Comparison of ENCODE assay signal across 11 mouse cellular contexts in the genomic region with DNA sequence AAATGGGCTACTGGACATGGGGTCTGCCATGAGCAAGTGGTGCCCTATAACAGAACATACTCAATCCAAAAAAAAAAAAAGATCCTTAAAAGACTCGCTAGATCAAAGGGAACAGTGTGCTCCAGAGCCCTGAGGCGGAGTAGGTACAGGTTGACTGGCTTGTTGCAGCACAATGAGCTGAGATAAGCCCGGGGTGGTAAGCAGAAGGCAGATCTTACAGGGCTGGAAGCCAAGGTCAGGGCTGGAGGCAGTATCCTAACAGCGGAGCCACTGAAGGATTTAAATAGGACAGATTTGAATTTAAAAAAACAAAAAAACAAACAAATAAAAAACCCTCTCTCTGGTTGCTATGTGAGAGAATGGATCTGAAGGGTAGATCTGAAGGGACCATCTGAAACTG. TPM values are rescaled to one million over a fixed set of nuclear protein-coding genes. Genes with fewer than 3 reads are reported as not detected.
DNase-seq lines count a peak whose midpoint lies in the region; TF ChIP-seq lines count a peak whose summit lies in the region.
"Had no signal": no experiment of that assay in that cellular context is flagged by ENCODE, and none has a peak within 500 bp of the region (broad histone marks: within the 10 kb centered on the region; RNA-seq: fewer than 3 reads in every experiment).

No protein-coding gene starts in this region.

- intact Hi-C loops in heart, postnatal 14 days (cut with DNase I) = no loop called here

- 41% methylated on average over 4 of the region's 4 CpGs for WGBS in lung, adult 2 months

- DNase-seq in lung, adult 18-20 months = peak; percentile 34 to 62
- DNase-seq in lung, adult 2 months = no peak
- peak; percentile 26 to 42 for DNase-seq in cerebellum, postnatal 10 days
- peak; percentile 11 to 14 for DNase-seq in heart, postnatal 14 days
- peak; percentile 54 for DNase-seq in testis, postnatal 10 days (ENCODE audit: low spot score)
- no peak for DNase-seq in gastrocnemius, postnatal 10 days
- DNase-seq in layer of hippocampus, adult 11-12 months (ENCODE audit: low spot score) = no peak
- DNase-seq: thymus, postnatal 4 days had no signal

- no peaks in the 10 kb centered on the region; the same call in 1 of the 2 replicates for H3K4me1 ChIP-seq in lung, adult 2 months (ENCODE audit: control insufficient read depth, insufficient read depth, low read length)
- H3K4me1 ChIP-seq: liver, embryonic 15.5 days had no signal

- no peak for TF ChIP-seq POLR2A in lung, adult 2 months (IDR thresholded peaks at IDR 0.05; ENCODE audit: borderline replicate concordance, extremely low read depth, low read depth, low read length)

- no peak for TF ChIP-seq CTCF in lung, adult 2 months (IDR thresholded peaks at IDR 0.05; ENCODE audit: insufficient read depth, low read length)

- no peak overlapping the region for H3K4me3 ChIP-seq in lung, adult 2 months (replicated peaks; ENCODE audit: extremely low read depth, low read depth, low read length)
- H3K4me3 ChIP-seq: embryonic facial prominence, embryonic 15.5 days; layer of hippocampus, adult 2 months; liver, embryonic 15.5 days had no signal

RNA-seq across cellular contexts. Expression of gene Secisbp2l, which starts 17.8 kb away (rescaled TPM):
- polyA plus RNA-seq in lung, adult 2 months (2012; rRNA removed) = 23.2 and 29.1 TPM in 2 replicates
- total RNA-seq in heart, postnatal 14 days (2021) = 10 to 100 TPM; 30.3 to 32.8 TPM
- total RNA-seq in gastrocnemius, postnatal 10 days (2021) = 10 to 100 TPM; 40.3 to 46.0 TPM

RNA-seq across cellular contexts. Expression of gene Galk2, which starts 58.5 kb away (rescaled TPM):
- polyA plus RNA-seq in lung, adult 2 months (2012; rRNA removed) = 9.7 and 15.2 TPM in 2 replicates
- total RNA-seq in heart, postnatal 14 days (2021) = 10 to 100 TPM; 12.0 to 14.0 TPM
- total RNA-seq in gastrocnemius, postnatal 10 days (2021) = 10 to 100 TPM; 11.0 to 11.5 TPM

RNA-seq across cellular contexts. Expression of gene Cops2, which starts 58.5 kb away (rescaled TPM):
- polyA plus RNA-seq in lung, adult 2 months (2012; rRNA removed) = 4.2 and 9.4 TPM in 2 replicates
- 10 to 100 TPM; 74.7 to 90.3 TPM for total RNA-seq in heart, postnatal 14 days (2021)
- total RNA-seq in gastrocnemius, postnatal 10 days (2021) = 100 to 1,000 TPM in 1 of 2 experiments, 10 to 100 TPM in 1; 97.8 to 109 TPM

Comparison
In these comparisons a context has a peak if more than half of its experiments do, and no peak if none do; other contexts are left out.
1. DNase-seq: peak in lung, adult 18-20 months (2 of 2), cerebellum, postnatal 10 days (2 of 2), heart, postnatal 14 days (2 of 2) and testis, postnatal 10 days (single experiment); none in lung, adult 2 months (single experiment), gastrocnemius, postnatal 10 days (single experiment) and layer of hippocampus, adult 11-12 months (single experiment).